Mouse (Mus musculus) limb, embryonic 14.5 days (tissue): Measurements from ENCODE around the gene Usf3. TPM values are rescaled to one million over a fixed set of nuclear protein-coding genes. Genes with fewer than 3 reads are reported as not detected.

Experiments
- ATAC-seq: fragments of 200-750 bp; cut with Nextera tagmentation; 2 replicates; pipeline ENCODE4 v1.8.0; 2017; ENCODE audit warnings: low read depth, moderate number of reproducible peaks, moderate TSS enrichment; ENCODE audit not compliant: low FRiP score
- DNase-seq: peaks from one replicate; pipeline ENCODE4 v3.0.0-alpha.2; 2015; ENCODE audit warnings: low spot score
- H3K27ac ChIP-seq: fragments of 300-500 bp; sonication (generic); replicated peaks from 2 replicates; pipeline ENCODE4 v1.5.1; 2014; ENCODE audit warnings: low read depth, mild to moderate bottlenecking, low read length, moderate library complexity, mixed read lengths
- H3K27me3 ChIP-seq: fragments of 300-500 bp; sonication (generic); 2 replicates; pipeline ENCODE4 v1.6.1; 2014; ENCODE audit warnings: low read length, mixed read lengths; ENCODE audit not compliant: control insufficient read depth, insufficient read depth
- H3K36me3 ChIP-seq: fragments of 300-500 bp; sonication (generic); 2 replicates; pipeline ENCODE4 v1.6.1; 2014; ENCODE audit warnings: mild to moderate bottlenecking, low read length, moderate library complexity, mixed read lengths; ENCODE audit not compliant: control insufficient read depth, insufficient read depth
- H3K4me1 ChIP-seq: fragments of 300-500 bp; sonication (generic); 2 replicates; pipeline ENCODE4 v1.6.1; 2014; ENCODE audit warnings: antibody characterized with exemption, low read length, mixed read lengths; ENCODE audit not compliant: control insufficient read depth, insufficient read depth
- H3K4me2 ChIP-seq: fragments of 300-500 bp; sonication (generic); replicated peaks from 2 replicates; pipeline ENCODE4 v1.6.1; 2014; ENCODE audit warnings: low read depth, mild to moderate bottlenecking, low read length, moderate library complexity; ENCODE audit not compliant: severe bottlenecking
- H3K4me3 ChIP-seq: fragments of 300-500 bp; sonication (generic); replicated peaks from 2 replicates; pipeline ENCODE4 v1.5.1; 2014; ENCODE audit warnings: low read length
- H3K9ac ChIP-seq: fragments of 300-500 bp; sonication (generic); 2 replicates; pipeline ENCODE4 v1.6.1; 2014; ENCODE audit warnings: mild to moderate bottlenecking, low read depth, low read length, moderate library complexity; ENCODE audit not compliant: severe bottlenecking
- H3K9me3 ChIP-seq: fragments of 300-500 bp; sonication (generic); 2 replicates; pipeline ENCODE4 v1.6.1; 2016; ENCODE audit warnings: low read length; ENCODE audit not compliant: control insufficient read depth
- POLR2A ChIP-seq: fragments of 200-500 bp; IDR thresholded peaks from 2 replicates; pipeline ENCODE4 v1.8.0; 2012; ENCODE audit warnings: inconsistent platforms, mild to moderate bottlenecking, moderate library complexity, borderline replicate concordance; ENCODE audit not compliant: insufficient read depth, insufficient read length; ENCODE audit errors: extremely low read depth
- WGBS: fragments of 180-500 bp; shearing (Covaris S2); extraction: QIAGEN DNeasy Blood & Tissue Kit; methylation state at CpG from one replicate; pipeline ENCODE4 v1.1.7; 2014; 5-methylcytosine and 5-hydroxymethylcytosine counted together
- polyA plus RNA-seq, 2 experiments: library from polyadenylated mRNA; depleted of rRNA in 1 of 2; stranded (reverse) in 1 of 2; unstranded in 1 of 2; fragments of >200 nt; fragmentation: Nextera tagmentation in 1 of 2; extraction: Ambion mirVana in 1 of 2; gene quantifications; 2 replicates each; pipeline versions ENCODE4 v1.2.1 to v1.2.3; 2012 to 2014

Gene Usf3
- polyA plus RNA-seq, 2 experiments = 4.7 to 9.2 TPM

DNA sequence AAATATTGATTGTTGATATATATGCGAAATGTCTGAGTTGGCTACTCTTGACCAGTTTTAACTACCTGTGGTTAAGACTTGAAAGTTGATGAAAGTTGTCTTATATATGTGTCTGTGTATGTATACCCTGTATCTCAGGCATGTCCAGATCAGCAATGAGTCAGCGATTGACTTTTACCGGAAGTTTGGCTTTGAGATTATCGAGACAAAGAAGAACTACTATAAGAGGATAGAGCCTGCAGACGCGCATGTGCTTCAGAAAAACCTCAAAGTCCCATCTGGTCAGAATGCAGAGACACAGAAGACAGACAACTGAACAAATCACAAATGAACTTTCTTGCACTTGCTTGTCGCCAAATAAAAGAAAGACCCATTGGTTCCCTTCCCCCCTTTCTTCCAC, 13.7 kb upstream of the Usf3 start:
- TF ChIP-seq POLR2A = no peak
- Histone ChIP-seq H3K4me1 (no peaks in the 10 kb centered on the region), H3K4me3 (no peak overlapping the region), H3K27ac (no peak overlapping the region), H3K9me3 (no peaks in the 10 kb centered on the region), H3K4me2 (no peak overlapping the region), H3K36me3 (peaks cover 30% of the 10 kb centered on the region), H3K27me3 (no peaks in the 10 kb centered on the region), H3K9ac (no peak overlapping the region)
- 95% methylated on average over 7 of the region's 7 CpGs for WGBS
- ATAC-seq (no peak), DNase-seq (no peak)

DNA sequence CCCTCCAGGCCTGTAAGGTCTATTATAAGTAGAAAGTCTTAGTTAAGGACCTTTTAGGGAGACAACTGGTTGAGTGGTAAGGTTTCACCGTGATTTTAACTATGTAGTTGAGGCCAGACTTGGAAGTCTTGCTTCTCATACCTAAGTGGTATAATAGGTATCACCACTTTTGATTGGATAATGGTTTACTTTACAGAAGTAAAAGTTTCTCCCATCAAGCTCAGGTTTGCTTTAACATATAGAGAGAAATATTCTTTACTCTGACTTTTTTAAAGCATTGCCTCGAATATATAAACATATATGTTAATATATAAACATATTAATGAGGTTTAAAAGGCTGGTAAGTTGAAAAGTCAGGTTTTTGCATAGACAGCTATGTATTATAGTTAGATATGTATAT, 9.2 kb upstream of the Usf3 start:
- no peak for DNase-seq
- 86% methylated on average over 2 of the region's 2 CpGs for WGBS
- peaks cover 15% of the 10 kb centered on the region for H3K36me3 ChIP-seq
- ATAC-seq = no peak
- no peaks in the 10 kb centered on the region for H3K4me1 ChIP-seq
- no peak overlapping the region for H3K27ac ChIP-seq
- no peak overlapping the region for H3K4me2 ChIP-seq
- no peak for TF ChIP-seq POLR2A
- no peaks in the 10 kb centered on the region for H3K27me3 ChIP-seq
- no peak overlapping the region for H3K9ac ChIP-seq
- no peaks in the 10 kb centered on the region for H3K9me3 ChIP-seq
- H3K4me3 ChIP-seq = no peak overlapping the region

DNA sequence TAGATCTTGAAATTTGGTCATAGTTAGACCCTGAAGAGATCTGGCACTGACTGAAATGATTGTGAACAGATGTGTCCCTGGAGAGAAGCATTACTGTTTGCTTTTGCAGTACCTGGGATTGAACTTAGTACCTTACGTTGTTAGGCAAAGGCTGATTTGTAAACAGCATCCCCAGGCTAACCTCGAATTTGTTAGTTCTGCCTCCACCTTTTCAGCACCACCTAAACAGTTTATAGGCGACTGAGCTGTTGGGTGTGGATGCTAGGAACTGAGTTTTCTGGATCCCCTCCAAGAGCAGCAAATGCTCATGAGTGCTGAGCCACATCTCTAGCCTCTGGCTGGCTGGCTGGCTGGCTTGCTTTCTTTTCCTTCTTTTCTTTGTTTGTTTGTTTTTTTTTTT, 7.9 kb upstream of the Usf3 start:
- H3K9me3 ChIP-seq = no peaks in the 10 kb centered on the region
- H3K9ac ChIP-seq = no peak overlapping the region
- peaks cover 4% of the 10 kb centered on the region; the same call in 1 of the 2 replicates for H3K36me3 ChIP-seq
- DNase-seq (peak; percentile 16), ATAC-seq (no peak)
- H3K4me1 ChIP-seq = no peaks in the 10 kb centered on the region
- H3K4me3 ChIP-seq = no peak overlapping the region
- H3K27ac ChIP-seq = no peak overlapping the region
- WGBS = 46% methylated on average over 3 of the region's 3 CpGs
- no peak for TF ChIP-seq POLR2A
- no peaks in the 10 kb centered on the region for H3K27me3 ChIP-seq
- H3K4me2 ChIP-seq = no peak overlapping the region

DNA sequence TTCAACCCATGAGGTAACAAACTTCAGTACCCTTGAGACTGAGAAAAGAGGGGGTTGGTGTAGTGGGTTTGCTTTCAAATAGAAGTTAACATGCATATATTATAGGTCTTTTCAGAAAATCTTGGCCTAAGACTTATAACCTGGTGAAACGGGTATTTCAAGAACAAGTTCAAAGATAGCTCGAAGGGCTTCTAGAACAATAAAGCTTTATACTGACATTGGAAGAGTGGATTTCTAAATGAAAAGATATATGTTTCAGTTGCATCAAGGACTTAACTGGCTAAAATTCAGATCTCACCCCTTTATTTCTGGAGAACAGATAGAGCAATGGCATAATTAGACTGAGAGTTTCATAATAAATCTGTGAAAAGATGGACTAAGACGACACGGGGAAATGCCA, 4.1 kb upstream of the Usf3 start:
- ATAC-seq (no peak), DNase-seq (no peak)
- Histone ChIP-seq H3K9me3 (no peaks in the 10 kb centered on the region), H3K27ac (no peak overlapping the region), H3K4me3 (no peak overlapping the region), H3K27me3 (no peaks in the 10 kb centered on the region), H3K36me3 (no peaks in the 10 kb centered on the region), H3K9ac (no peak overlapping the region), H3K4me1 (no peaks in the 10 kb centered on the region), H3K4me2 (no peak overlapping the region)
- WGBS = 86% methylated on average over 4 of the region's 4 CpGs
- no peak for TF ChIP-seq POLR2A

DNA sequence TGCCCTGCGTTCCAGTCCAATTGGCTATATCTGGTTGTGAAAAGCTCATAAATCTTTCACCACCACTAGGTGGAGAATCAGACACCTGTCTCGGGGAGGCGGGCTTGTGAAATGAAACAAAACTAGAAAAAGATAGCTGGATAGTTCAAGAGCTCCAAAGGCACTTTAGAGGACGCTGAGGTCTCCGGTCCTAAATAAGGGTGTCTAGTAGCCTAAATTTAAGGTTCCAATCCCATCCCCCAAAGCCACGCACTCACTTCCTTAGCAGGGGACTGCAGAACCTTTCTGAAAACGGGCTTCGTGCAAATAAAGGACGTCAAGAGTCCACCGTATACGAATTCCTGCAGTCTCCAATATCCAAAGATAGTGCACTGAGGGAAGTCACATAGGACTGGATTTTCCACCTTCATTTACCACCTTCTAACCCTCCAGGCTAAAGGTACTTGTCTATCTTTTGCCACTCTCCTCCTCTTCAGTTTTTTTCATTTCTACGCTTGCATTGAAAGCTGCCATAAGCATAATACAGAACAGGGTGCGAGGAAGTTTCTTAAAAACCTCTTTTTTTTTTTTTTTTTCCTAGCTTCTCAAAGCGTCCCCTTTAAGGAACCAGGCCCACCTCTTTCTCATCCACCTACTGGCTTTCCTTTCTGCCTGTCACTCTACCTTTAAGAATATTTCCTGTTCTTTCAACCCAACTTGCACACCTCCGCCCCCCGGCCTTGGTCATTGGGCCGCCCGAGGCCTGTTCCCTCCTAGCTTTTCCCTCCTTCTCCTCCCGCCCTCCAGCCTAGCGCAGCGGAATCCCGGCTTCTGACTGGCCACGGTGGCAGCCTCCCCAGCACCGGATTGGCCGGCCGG, 520 bp upstream of the Usf3 start:
- H3K36me3 ChIP-seq = no peaks in the 10 kb centered on the region
- H3K27ac ChIP-seq = peak overlapping the region; percentile 84
- TF ChIP-seq POLR2A = no peak
- H3K27me3 ChIP-seq = no peaks in the 10 kb centered on the region
- no peaks in the 10 kb centered on the region for H3K9me3 ChIP-seq
- WGBS = under 1% methylated on average over 26 of the region's 26 CpGs
- H3K4me3 ChIP-seq = peak overlapping the region; percentile 90
- peak overlapping the region; percentile 67 for H3K4me2 ChIP-seq
- ATAC-seq = peak; percentile 99
- peak overlapping the region; percentile 96 for H3K9ac ChIP-seq
- H3K4me1 ChIP-seq = peaks cover 13% of the 10 kb centered on the region
- peak; percentile 98 for DNase-seq
